In the genomic region with DNA sequence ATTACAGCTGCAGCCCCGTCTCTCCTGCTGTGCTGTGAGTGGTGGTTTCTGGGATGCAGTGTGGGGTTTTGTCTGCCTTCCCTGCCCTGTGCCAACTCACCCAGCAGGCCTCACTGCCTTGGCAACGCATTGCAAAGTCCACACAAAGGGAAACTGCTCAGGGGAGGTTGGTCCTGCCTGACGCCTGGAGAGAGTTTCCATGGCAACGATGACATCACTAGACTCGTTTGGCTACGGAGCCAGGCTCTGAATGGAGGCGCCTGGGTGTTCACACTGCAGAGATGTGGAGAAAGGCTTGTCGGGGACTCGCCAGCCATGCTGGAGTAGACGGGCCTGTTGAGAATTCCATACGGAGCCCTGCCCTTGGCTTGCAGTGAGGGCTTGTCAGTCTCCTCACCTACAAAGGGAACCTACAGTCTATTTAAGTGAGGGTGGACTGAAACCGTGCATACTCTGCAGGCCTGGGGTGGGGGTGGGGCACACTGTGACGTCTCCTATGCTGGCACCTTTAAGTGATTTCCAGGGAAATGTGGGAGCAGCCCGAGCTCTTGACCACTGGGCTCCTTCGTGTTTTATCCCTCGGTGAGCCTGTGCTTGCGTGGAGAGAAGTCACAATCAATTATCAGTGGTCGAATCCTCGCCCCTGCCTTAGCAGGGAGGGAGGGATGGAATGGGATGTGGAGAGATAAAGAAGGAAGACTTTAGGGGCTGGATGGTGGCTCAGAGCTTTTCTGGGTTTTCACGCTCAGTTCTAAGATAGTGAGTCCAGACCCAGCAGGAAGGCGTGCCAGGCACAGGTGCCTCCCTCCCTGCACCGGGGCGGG, we compare ENCODE assay signal across 8 mouse cellular contexts. TPM values are rescaled to one million over a fixed set of nuclear protein-coding genes. Genes with fewer than 3 reads are reported as not detected.
A peak's percentile ranks its signal among the peaks of the same experiment; 100 is the strongest.
DNase-seq lines count a peak whose midpoint lies in the region; ATAC-seq and TF ChIP-seq lines count a peak whose summit lies in the region.

No protein-coding gene starts in this region.

- H3K27ac ChIP-seq in embryonic facial prominence, embryonic 13.5 days = peak overlapping the region; percentile 84
- H3K27ac ChIP-seq in heart, embryonic 12.5 days (ENCODE audit: poor library complexity, severe bottlenecking) = peak overlapping the region; percentile 56
- H3K27ac ChIP-seq in kidney, embryonic 15.5 days = peak overlapping the region; percentile 79
- peak overlapping the region; percentile 89 for H3K27ac ChIP-seq in limb, embryonic 14.5 days (replicated peaks; ENCODE audit: low read depth, low read length)
- peak overlapping the region; percentile 100 for H3K27ac ChIP-seq in midbrain, embryonic 15.5 days
- peak overlapping the region; percentile 93 for H3K27ac ChIP-seq in stomach, embryonic 15.5 days

- no peaks in the 10 kb centered on the region for H3K27me3 ChIP-seq in embryonic facial prominence, embryonic 13.5 days
- H3K27me3 ChIP-seq in heart, embryonic 12.5 days (replicated peaks) = no peaks in the 10 kb centered on the region
- no peaks in the 10 kb centered on the region for H3K27me3 ChIP-seq in kidney, embryonic 15.5 days
- H3K27me3 ChIP-seq in limb, embryonic 14.5 days (ENCODE audit: control insufficient read depth, insufficient read depth, low read length) = no peaks in the 10 kb centered on the region
- no peaks in the 10 kb centered on the region for H3K27me3 ChIP-seq in midbrain, embryonic 15.5 days (replicated peaks)
- H3K27me3 ChIP-seq in stomach, embryonic 15.5 days (replicated peaks) = no peaks in the 10 kb centered on the region

- peak; percentile 93 for ATAC-seq in embryonic facial prominence, embryonic 13.5 days (ENCODE audit: insufficient number of reproducible peaks, insufficient read depth, low FRiP score, low TSS enrichment, low read depth)
- ATAC-seq in heart, embryonic 12.5 days (ENCODE audit: insufficient number of reproducible peaks, low FRiP score) = peak; percentile 80
- peak; percentile 81 for ATAC-seq in kidney, embryonic 15.5 days (replicated peaks; ENCODE audit: low FRiP score)
- ATAC-seq in limb, embryonic 14.5 days (ENCODE audit: low FRiP score, low read depth) = peak; percentile 95
- ATAC-seq in midbrain, embryonic 15.5 days (replicated peaks) = peak; percentile 95
- peak; percentile 90 for ATAC-seq in stomach, embryonic 15.5 days (ENCODE audit: insufficient read depth, low FRiP score, low read depth)

- 9% methylated on average over 23 of the region's 23 CpGs for WGBS in embryonic facial prominence, embryonic 13.5 days
- 9% methylated on average over 23 of the region's 23 CpGs for whole genome bisulfite sequencing in heart, embryonic 12.5 days
- 8% methylated on average over 22 of the region's 23 CpGs for WGBS in kidney, embryonic 15.5 days
- 12% methylated on average over 23 of the region's 23 CpGs for WGBS in limb, embryonic 14.5 days
- WGBS in midbrain, embryonic 15.5 days = 1% methylated on average over 22 of the region's 23 CpGs
- 9% methylated on average over 23 of the region's 23 CpGs for WGBS in stomach, embryonic 15.5 days

- no peak for TF ChIP-seq POLR2A in limb, embryonic 14.5 days (IDR thresholded peaks at IDR 0.05; ENCODE audit: borderline replicate concordance, extremely low read depth, insufficient read depth, insufficient read length)

- peak overlapping the region; percentile 58 for H3K4me2 ChIP-seq in embryonic facial prominence, embryonic 13.5 days
- H3K4me2 ChIP-seq in heart, embryonic 12.5 days = peak overlapping the region; percentile 57
- H3K4me2 ChIP-seq in kidney, embryonic 15.5 days = peak overlapping the region; percentile 49
- peak overlapping the region; percentile 50 for H3K4me2 ChIP-seq in limb, embryonic 14.5 days (replicated peaks; ENCODE audit: low read depth, low read length, severe bottlenecking)
- H3K4me2 ChIP-seq in midbrain, embryonic 15.5 days = peak overlapping the region; percentile 45
- H3K4me2 ChIP-seq in stomach, embryonic 15.5 days = peak overlapping the region; percentile 51

- H3K4me3 ChIP-seq in embryonic facial prominence, embryonic 13.5 days = peak overlapping the region; percentile 26
- H3K4me3 ChIP-seq in heart, embryonic 12.5 days = peak overlapping the region; percentile 15
- peak overlapping the region; percentile 8; the same call in 1 of the 2 replicates for H3K4me3 ChIP-seq in kidney, embryonic 15.5 days (replicated peaks)
- peak overlapping the region; percentile 14 for H3K4me3 ChIP-seq in limb, embryonic 14.5 days (replicated peaks; ENCODE audit: low read length)
- H3K4me3 ChIP-seq in midbrain, embryonic 15.5 days = peak overlapping the region; percentile 21
- H3K4me3 ChIP-seq in stomach, embryonic 15.5 days (replicated peaks) = peak overlapping the region; percentile 19; the same call in 1 of the 2 replicates

- peak overlapping the region; percentile 58 for H3K9ac ChIP-seq in embryonic facial prominence, embryonic 13.5 days
- peak overlapping the region; percentile 31; the same call in 1 of the 2 replicates for H3K9ac ChIP-seq in heart, embryonic 12.5 days
- no peak overlapping the region for H3K9ac ChIP-seq in kidney, embryonic 15.5 days
- peak overlapping the region; percentile 52 for H3K9ac ChIP-seq in limb, embryonic 14.5 days (ENCODE audit: low read depth, low read length, severe bottlenecking)
- peak overlapping the region; percentile 36 for H3K9ac ChIP-seq in midbrain, embryonic 15.5 days
- H3K9ac ChIP-seq in stomach, embryonic 15.5 days = no peak overlapping the region

- no peaks in the 10 kb centered on the region for H3K9me3 ChIP-seq in embryonic facial prominence, embryonic 13.5 days
- H3K9me3 ChIP-seq in heart, embryonic 12.5 days (replicated peaks) = no peaks in the 10 kb centered on the region
- H3K9me3 ChIP-seq in kidney, embryonic 15.5 days (replicated peaks) = no peaks in the 10 kb centered on the region
- H3K9me3 ChIP-seq in limb, embryonic 14.5 days (ENCODE audit: control insufficient read depth, low read length) = no peaks in the 10 kb centered on the region
- no peaks in the 10 kb centered on the region for H3K9me3 ChIP-seq in midbrain, embryonic 15.5 days
- H3K9me3 ChIP-seq in stomach, embryonic 15.5 days = no peaks in the 10 kb centered on the region

- peaks cover 33% of the 10 kb centered on the region for H3K4me1 ChIP-seq in embryonic facial prominence, embryonic 13.5 days
- H3K4me1 ChIP-seq in heart, embryonic 12.5 days (replicated peaks) = peaks cover 32% of the 10 kb centered on the region
- H3K4me1 ChIP-seq in kidney, embryonic 15.5 days = peaks cover 40% of the 10 kb centered on the region
- H3K4me1 ChIP-seq in limb, embryonic 14.5 days (ENCODE audit: control insufficient read depth, insufficient read depth, low read length) = peaks cover 31% of the 10 kb centered on the region
- H3K4me1 ChIP-seq in midbrain, embryonic 15.5 days = peaks cover 39% of the 10 kb centered on the region
- H3K4me1 ChIP-seq in stomach, embryonic 15.5 days = peaks cover 38% of the 10 kb centered on the region

- DNase-seq in A20 (ENCODE audit: low read depth, low spot score) = peak; percentile 8
- DNase-seq in adrenal gland, postnatal 25 days = peak; percentile 79
- DNase-seq in limb, embryonic 14.5 days (ENCODE audit: low spot score) = peak; percentile 97

- H3K36me3 ChIP-seq in embryonic facial prominence, embryonic 13.5 days = no peaks in the 10 kb centered on the region
- no peaks in the 10 kb centered on the region for H3K36me3 ChIP-seq in heart, embryonic 12.5 days
- no peaks in the 10 kb centered on the region for H3K36me3 ChIP-seq in kidney, embryonic 15.5 days
- H3K36me3 ChIP-seq in limb, embryonic 14.5 days (ENCODE audit: control insufficient read depth, insufficient read depth, low read length) = no peaks in the 10 kb centered on the region
- H3K36me3 ChIP-seq in midbrain, embryonic 15.5 days (replicated peaks) = no peaks in the 10 kb centered on the region
- no peaks in the 10 kb centered on the region for H3K36me3 ChIP-seq in stomach, embryonic 15.5 days

RNA-seq across cellular contexts. Expression of gene Tob1, which starts 50.6 kb away (rescaled TPM):
- total RNA-seq in adrenal gland, postnatal 25 days (2021) = 245 and 267 TPM in 2 replicates
- polyA plus RNA-seq in embryonic facial prominence, embryonic 13.5 days (2015; fragmentation: Nextera tagmentation; extraction: Ambion mirVana) = 25.9 and 26.7 TPM in 2 replicates
- polyA plus RNA-seq in heart, embryonic 12.5 days (2016; fragmentation: Nextera tagmentation; extraction: Ambion mirVana) = 34.9 and 35.2 TPM in 2 replicates
- polyA plus RNA-seq in kidney, embryonic 15.5 days (2015; fragmentation: Nextera tagmentation; extraction: Ambion mirVana) = 36.6 and 40.8 TPM in 2 replicates
- polyA plus RNA-seq in limb, embryonic 14.5 days (2012; rRNA removed) = 28.4 and 29.7 TPM in 2 replicates
- polyA plus RNA-seq in limb, embryonic 14.5 days (2014; fragmentation: Nextera tagmentation; extraction: Ambion mirVana) = 34.8 and 37.3 TPM in 2 replicates
- 27.3 and 31.2 TPM in 2 replicates for polyA plus RNA-seq in midbrain, embryonic 15.5 days (2015; fragmentation: Nextera tagmentation; extraction: Ambion mirVana)
- polyA plus RNA-seq in stomach, embryonic 15.5 days (2015; fragmentation: Nextera tagmentation; extraction: Ambion mirVana) = 54.8 and 65.2 TPM in 2 replicates

Comparison
In these comparisons a context has a peak if more than half of its experiments do, and no peak if none do; other contexts are left out.
1. Peak in every context shown above with its lines: DNase-seq, ATAC-seq, H3K4me3 ChIP-seq and H3K27ac ChIP-seq.
2. DNase-seq: peak in every context shown above with its lines; median percentile 97 in limb, embryonic 14.5 days; 79 in adrenal gland, postnatal 25 days; 8 in A20.
3. H3K9ac ChIP-seq: peak in embryonic facial prominence, embryonic 13.5 days (single experiment), heart, embryonic 12.5 days (single experiment), limb, embryonic 14.5 days (single experiment) and midbrain, embryonic 15.5 days (single experiment); none in kidney, embryonic 15.5 days (single experiment) and stomach, embryonic 15.5 days (single experiment).